Mouse (Mus musculus) thymus, adult 2 months (tissue): ENCODE results near the gene Myo9b. TPM values are rescaled to one million over a fixed set of nuclear protein-coding genes. Genes with fewer than 3 reads are reported as not detected.
A peak's percentile ranks its signal among the peaks of the same experiment; 100 is the strongest.

ENCODE experiments used
- DNase-seq: peaks from one replicate; pipeline ENCODE4 v3.0.0; 2021
- H3K27ac ChIP-seq: fragments of 200-500 bp; 2 replicates; pipeline ENCODE4 v1.5.1; 2012; ENCODE audit warnings: low read length, control low read depth; ENCODE audit not compliant: control insufficient read depth, insufficient read depth
- H3K27me3 ChIP-seq: fragments of 200-500 bp; 2 replicates; pipeline ENCODE4 v1.6.1; 2012; ENCODE audit warnings: mild to moderate bottlenecking, low read length, moderate library complexity, mixed read lengths; ENCODE audit not compliant: control insufficient read depth, insufficient read depth
- H3K36me3 ChIP-seq: fragments of 200-500 bp; 2 replicates; pipeline ENCODE4 v1.6.1; 2012; ENCODE audit warnings: mild to moderate bottlenecking, low read length, moderate library complexity; ENCODE audit not compliant: control insufficient read depth, insufficient read depth
- H3K4me1 ChIP-seq: fragments of 200-500 bp; replicated peaks from 2 replicates; pipeline ENCODE4 v1.6.1; 2012; ENCODE audit warnings: low read length; ENCODE audit not compliant: control insufficient read depth, insufficient read depth
- H3K4me3 ChIP-seq: fragments of 200-500 bp; 2 replicates; pipeline ENCODE4 v1.5.1; 2012; ENCODE audit warnings: mild to moderate bottlenecking, low read length, control low read depth, moderate library complexity; ENCODE audit not compliant: control insufficient read depth, insufficient read depth
- CTCF ChIP-seq: fragments of 200-500 bp; IDR thresholded peaks from 2 replicates; pipeline ENCODE4 v1.5.1; 2012; ENCODE audit warnings: mild to moderate bottlenecking, control low read depth, low read length, moderate library complexity, borderline replicate concordance; ENCODE audit not compliant: control insufficient read depth, poor library complexity, insufficient read depth; ENCODE audit errors: extremely low read depth
- POLR2A ChIP-seq: fragments of 200-500 bp; IDR thresholded peaks from 2 replicates; pipeline ENCODE4 v1.6.1; 2012; ENCODE audit warnings: mild to moderate bottlenecking, low read length, control low read depth, moderate library complexity; ENCODE audit not compliant: control insufficient read depth, poor library complexity, insufficient read depth; ENCODE audit errors: extremely low read depth
- WGBS: fragments of 180-500 bp; shearing (Covaris S2); methylation state at CpG from one replicate; pipeline ENCODE4 v1.1.7; 2018; 5-methylcytosine and 5-hydroxymethylcytosine counted together
- polyA plus RNA-seq: library from polyadenylated mRNA; depleted of rRNA; stranded (reverse); fragments of >200 nt; gene quantifications from 2 replicates; pipeline ENCODE4 v1.2.3, GENCODE M21; 2012

Gene Myo9b
- polyA plus RNA-seq, 1 experiment = 82.5 TPM

DNA sequence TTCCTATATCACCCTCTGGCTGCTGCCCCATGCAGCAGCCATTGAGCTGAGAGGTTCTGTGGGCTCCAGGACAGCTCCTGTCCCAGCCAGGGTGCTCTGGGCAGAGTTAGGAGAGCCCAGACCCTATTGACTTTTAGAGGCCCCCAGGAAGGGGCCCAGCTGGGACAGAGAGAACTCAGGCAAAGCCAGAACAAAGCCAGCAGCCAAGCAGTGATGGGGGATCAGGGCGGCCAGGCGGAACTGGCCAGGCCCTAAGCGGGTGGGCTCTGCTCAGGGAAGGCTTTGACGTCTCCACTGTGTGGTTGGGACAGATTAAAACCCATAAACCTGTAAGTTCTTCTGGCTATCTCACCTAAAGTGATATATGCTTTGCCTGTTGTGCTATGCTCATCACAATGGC is 106.5 kb downstream of the Myo9b start:
- no peak for DNase-seq
- TF ChIP-seq CTCF (no peak), POLR2A (no peak)
- Histone ChIP-seq H3K4me3 (no peak overlapping the region), H3K4me1 (peaks cover 29% of the 10 kb centered on the region), H3K27me3 (peaks cover 16% of the 10 kb centered on the region; the same call in 1 of the 2 replicates), H3K27ac (no peak overlapping the region), H3K36me3 (no peaks in the 10 kb centered on the region)
- WGBS = 93% methylated on average over 4 of the region's 4 CpGs

DNA sequence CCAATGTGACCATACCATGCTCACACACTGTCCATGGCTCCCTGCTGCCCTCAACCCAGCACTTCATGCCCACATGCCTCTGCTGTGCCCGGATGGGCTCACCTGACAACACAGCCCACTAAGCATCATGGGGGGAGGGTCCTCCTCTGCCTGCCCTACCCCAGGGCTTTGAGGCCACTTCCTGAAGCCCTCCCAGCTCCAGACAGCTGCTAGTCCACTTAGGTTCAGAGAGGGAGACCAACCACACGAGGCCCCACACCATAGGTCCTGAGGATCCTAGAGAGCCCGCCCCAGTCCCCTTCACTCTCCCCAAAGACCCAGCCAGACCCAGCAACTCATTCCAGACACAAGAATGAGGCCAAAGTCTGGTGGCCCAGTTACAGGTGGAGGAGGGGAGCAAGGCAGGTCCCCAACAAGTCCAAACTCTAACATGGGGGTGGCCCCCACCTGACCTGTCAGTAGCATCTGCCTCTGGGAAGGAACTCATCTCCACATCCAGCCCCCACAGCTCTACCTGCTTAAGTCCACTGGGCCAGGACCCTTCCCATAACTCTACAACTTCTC is 107.1 kb downstream of the Myo9b start:
- DNase-seq = no peak
- Histone ChIP-seq H3K27ac (no peak overlapping the region), H3K36me3 (no peaks in the 10 kb centered on the region), H3K4me1 (peaks cover 29% of the 10 kb centered on the region), H3K4me3 (no peak overlapping the region), H3K27me3 (peaks cover 16% of the 10 kb centered on the region; the same call in 1 of the 2 replicates)
- TF ChIP-seq CTCF (no peak), POLR2A (no peak)
- WGBS = 80% methylated on average over 3 of the region's 3 CpGs

GRCm38 (mm10) chr8:71380178-71381171 is 108.0 kb downstream of the Myo9b start:
- WGBS = 14% methylated on average over 72 of the region's 72 CpGs
- peaks cover 26% of the 10 kb centered on the region for H3K4me1 ChIP-seq
- no peak for DNase-seq
- H3K27ac ChIP-seq = no peak overlapping the region
- H3K4me3 ChIP-seq = peak overlapping the region; percentile 57
- H3K27me3 ChIP-seq = peaks cover 16% of the 10 kb centered on the region; the same call in 1 of the 2 replicates
- H3K36me3 ChIP-seq = no peaks in the 10 kb centered on the region
- no peak for TF ChIP-seq CTCF
- no peak for TF ChIP-seq POLR2A

GRCm38 (mm10) chr8:71381421-71381970 is 109.0 kb downstream of the Myo9b start, which contains the start of gene Nr2f6:
Gene Nr2f6, minus strand, starts transcription at chr8:71381960.
- Histone ChIP-seq H3K4me1 (peaks cover 19% of the 10 kb centered on the region), H3K36me3 (no peaks in the 10 kb centered on the region), H3K4me3 (peak within 1 kb of the TSS; percentile 57), H3K27me3 (peaks cover 16% of the 10 kb centered on the region; the same call in 1 of the 2 replicates), H3K27ac (no peak within 1 kb of the TSS)
- WGBS = 5% methylated on average over 89 of the region's 89 CpGs
- TF ChIP-seq CTCF = no peak
- TF ChIP-seq POLR2A = no peak
- DNase-seq = peak; percentile 34

DNA sequence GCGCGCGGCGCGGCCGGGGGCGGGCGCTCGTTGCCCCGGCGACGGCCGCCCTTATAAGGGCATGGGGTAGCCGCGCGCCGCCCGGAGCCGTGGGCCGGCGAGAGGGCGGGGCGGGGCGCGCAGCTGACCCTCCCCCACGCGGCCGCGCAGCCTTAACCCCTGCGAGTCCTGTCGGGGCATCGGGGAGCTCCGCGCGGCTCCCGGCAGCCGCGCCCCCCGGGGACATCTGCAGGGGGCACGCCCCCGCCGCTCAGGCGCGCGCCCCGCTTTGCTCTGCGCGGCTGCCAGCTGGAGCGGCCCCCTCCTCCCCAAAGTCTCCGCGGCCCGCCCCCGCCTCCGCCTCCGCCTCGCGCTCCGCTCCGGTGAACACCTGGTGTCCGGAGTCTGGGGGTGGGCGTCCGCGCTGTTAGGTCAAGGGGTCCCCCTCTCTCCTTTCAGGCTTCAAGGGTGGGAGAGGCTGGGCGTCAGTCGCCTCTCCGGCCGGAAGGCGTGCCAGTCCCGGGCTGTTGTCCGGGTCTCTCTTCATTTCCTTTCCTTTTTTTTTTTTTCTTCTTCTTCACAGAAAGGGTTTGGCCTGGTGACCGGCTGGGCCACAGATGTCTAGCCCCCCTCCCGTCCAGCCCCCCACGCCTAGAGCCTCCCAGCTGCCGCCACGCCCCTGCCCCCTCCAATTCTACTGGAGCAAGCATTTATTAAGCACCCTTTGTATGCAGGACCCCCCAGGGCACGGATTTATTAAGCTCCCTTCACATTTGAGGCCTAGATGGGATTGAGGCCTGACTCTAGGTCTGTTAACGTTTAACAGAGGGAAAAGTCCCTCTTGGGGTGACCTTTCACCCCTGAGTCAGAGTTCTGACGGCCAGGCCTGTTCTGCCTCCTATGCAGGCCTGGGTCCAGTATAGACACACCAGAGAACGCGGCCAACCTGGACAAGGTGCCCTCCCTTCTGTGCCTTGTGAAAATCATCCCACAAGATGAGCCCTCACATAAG is 109.8 kb downstream of the Myo9b start:
- H3K27ac ChIP-seq = no peak overlapping the region
- peak overlapping the region; percentile 47 for H3K4me3 ChIP-seq
- peaks cover 16% of the 10 kb centered on the region; the same call in 1 of the 2 replicates for H3K27me3 ChIP-seq
- no peaks in the 10 kb centered on the region for H3K36me3 ChIP-seq
- DNase-seq = peak; percentile 64
- TF ChIP-seq CTCF = no peak
- no peak for TF ChIP-seq POLR2A
- WGBS = 12% methylated on average over 66 of the region's 80 CpGs
- peaks cover 19% of the 10 kb centered on the region for H3K4me1 ChIP-seq

GRCm38 (mm10) chr8:71383396-71383795 is 110.9 kb downstream of the Myo9b start:
- H3K36me3 ChIP-seq = no peaks in the 10 kb centered on the region
- H3K27ac ChIP-seq = no peak overlapping the region
- H3K4me1 ChIP-seq = peaks cover 19% of the 10 kb centered on the region
- no peak for DNase-seq
- TF ChIP-seq CTCF (no peak), POLR2A (no peak)
- no peak overlapping the region for H3K4me3 ChIP-seq
- 92% methylated on average over 12 of the region's 12 CpGs for WGBS
- H3K27me3 ChIP-seq = peaks cover 16% of the 10 kb centered on the region; the same call in 1 of the 2 replicates
